Mouse (Mus musculus) neural tube, embryonic 14.5 days (tissue): ENCODE results near the gene Zbtb45. TPM values are rescaled to one million over a fixed set of nuclear protein-coding genes. Genes with fewer than 3 reads are reported as not detected.
A peak's percentile ranks its signal among the peaks of the same experiment; 100 is the strongest.

Experiments
- ATAC-seq: fragments of 200-750 bp; cut with Nextera tagmentation; 2 replicates; pipeline ENCODE4 v1.8.0; 2017; ENCODE audit warnings: low read depth, mild to moderate bottlenecking, moderate TSS enrichment, moderate library complexity
- H3K27ac ChIP-seq: fragments of 300-500 bp; sonication (generic); 2 replicates; pipeline ENCODE4 v1.5.1; 2014; ENCODE audit warnings: low read depth, mild to moderate bottlenecking, control low read depth, low read length, moderate library complexity, mixed read lengths
- H3K27me3 ChIP-seq: fragments of 300-500 bp; sonication (generic); 2 replicates; pipeline ENCODE4 v1.6.1; 2014; ENCODE audit warnings: low read length; ENCODE audit not compliant: control insufficient read depth, insufficient read depth
- H3K36me3 ChIP-seq: fragments of 300-500 bp; sonication (generic); 2 replicates; pipeline ENCODE4 v1.6.1; 2014; ENCODE audit warnings: low read length, mixed read lengths; ENCODE audit not compliant: control insufficient read depth, insufficient read depth
- H3K4me1 ChIP-seq: fragments of 300-500 bp; sonication (generic); 2 replicates; pipeline ENCODE4 v1.6.1; 2014; ENCODE audit warnings: low read length; ENCODE audit not compliant: control insufficient read depth, insufficient read depth
- H3K4me2 ChIP-seq: fragments of 300-500 bp; sonication (generic); 2 replicates; pipeline ENCODE4 v1.6.1; 2014; ENCODE audit warnings: mild to moderate bottlenecking, low read depth, low read length, control low read depth
- H3K4me3 ChIP-seq: fragments of 300-500 bp; sonication (generic); 2 replicates; pipeline ENCODE4 v1.5.1; 2014; ENCODE audit warnings: low read depth, low read length, control low read depth, mixed read lengths
- H3K9ac ChIP-seq: fragments of 300-500 bp; sonication (generic); replicated peaks from 2 replicates; pipeline ENCODE4 v1.6.1; 2014; ENCODE audit warnings: low read depth, mild to moderate bottlenecking, control low read depth, low read length, mixed read lengths
- H3K9me3 ChIP-seq: fragments of 300-500 bp; sonication (generic); 2 replicates; pipeline ENCODE4 v1.6.1; 2016; ENCODE audit warnings: low read length; ENCODE audit not compliant: control insufficient read depth
- WGBS: fragments of 180-500 bp; shearing (Covaris S2); extraction: QIAGEN DNeasy Blood & Tissue Kit; methylation state at CpG from one replicate; pipeline ENCODE4 v1.1.7; 2014; 5-methylcytosine and 5-hydroxymethylcytosine counted together
- polyA plus RNA-seq: library from polyadenylated mRNA; unstranded; fragments of >200 nt; fragmentation: Nextera tagmentation; extraction: Ambion mirVana; gene quantifications from 2 replicates; pipeline ENCODE4 v1.2.1, GENCODE M21; 2014

Zbtb45 gene
- polyA plus RNA-seq, 1 experiment from 2014 or later: 36.0 TPM

DNA sequence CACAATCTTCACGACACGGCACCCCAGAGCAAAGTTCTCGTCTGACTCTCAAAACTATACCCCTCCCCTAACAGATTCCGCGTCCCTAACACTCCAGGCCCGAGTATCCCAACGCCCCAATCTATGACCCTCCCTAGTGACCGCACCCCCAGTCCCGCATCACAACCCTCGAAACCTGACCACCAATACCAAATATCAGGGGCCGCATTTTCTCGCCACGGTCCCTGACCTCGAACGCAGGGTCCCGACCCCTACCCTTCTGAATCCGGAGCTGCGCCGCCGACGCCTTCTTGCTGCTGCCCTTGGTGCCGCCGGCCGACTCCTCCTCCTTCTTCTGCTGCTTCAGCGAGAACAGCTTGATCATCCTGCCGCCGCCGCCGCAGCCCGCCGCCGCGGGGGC is 27.5 kb upstream of the Zbtb45 start:
- Histone ChIP-seq H3K9me3 (no peaks in the 10 kb centered on the region), H3K4me3 (peak overlapping the region; percentile 62), H3K4me1 (peaks cover 25% of the 10 kb centered on the region), H3K27me3 (peaks cover 2% of the 10 kb centered on the region; the same call in 1 of the 2 replicates), H3K4me2 (peak overlapping the region; percentile 78), H3K36me3 (peaks cover 15% of the 10 kb centered on the region), H3K9ac (peak overlapping the region; percentile 89), H3K27ac (peak overlapping the region; percentile 100)
- ATAC-seq: no peak
- under 1% methylated on average over 29 of the region's 33 CpGs for WGBS

DNA sequence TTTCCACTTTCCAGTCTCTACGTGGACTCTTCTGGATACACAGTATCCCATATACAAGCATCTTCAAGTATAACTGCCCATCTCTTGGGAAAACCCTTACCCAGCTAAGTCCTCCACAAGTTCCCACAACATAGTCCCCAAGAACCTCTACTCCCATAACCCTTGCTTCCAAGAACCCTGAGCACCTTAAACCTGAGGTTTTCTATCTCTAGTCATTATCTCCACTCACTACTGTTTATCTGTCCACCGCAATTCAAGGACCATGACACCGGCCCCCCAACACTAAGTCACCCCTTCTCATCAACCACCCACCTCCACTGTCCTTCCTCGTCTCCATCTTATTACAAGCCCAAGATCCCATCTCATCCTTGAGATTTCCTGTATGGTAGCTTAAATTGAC is 27.0 kb upstream of the Zbtb45 start:
- Histone ChIP-seq H3K4me1 (peaks cover 25% of the 10 kb centered on the region), H3K27me3 (no peaks in the 10 kb centered on the region), H3K27ac (no peak overlapping the region), H3K9me3 (no peaks in the 10 kb centered on the region), H3K4me3 (peak overlapping the region; percentile 62), H3K4me2 (peak overlapping the region; percentile 78), H3K9ac (peak overlapping the region; percentile 89), H3K36me3 (peaks cover 21% of the 10 kb centered on the region)
- 48% methylated on average over 4 of the region's 4 CpGs for WGBS
- no peak for ATAC-seq

DNA sequence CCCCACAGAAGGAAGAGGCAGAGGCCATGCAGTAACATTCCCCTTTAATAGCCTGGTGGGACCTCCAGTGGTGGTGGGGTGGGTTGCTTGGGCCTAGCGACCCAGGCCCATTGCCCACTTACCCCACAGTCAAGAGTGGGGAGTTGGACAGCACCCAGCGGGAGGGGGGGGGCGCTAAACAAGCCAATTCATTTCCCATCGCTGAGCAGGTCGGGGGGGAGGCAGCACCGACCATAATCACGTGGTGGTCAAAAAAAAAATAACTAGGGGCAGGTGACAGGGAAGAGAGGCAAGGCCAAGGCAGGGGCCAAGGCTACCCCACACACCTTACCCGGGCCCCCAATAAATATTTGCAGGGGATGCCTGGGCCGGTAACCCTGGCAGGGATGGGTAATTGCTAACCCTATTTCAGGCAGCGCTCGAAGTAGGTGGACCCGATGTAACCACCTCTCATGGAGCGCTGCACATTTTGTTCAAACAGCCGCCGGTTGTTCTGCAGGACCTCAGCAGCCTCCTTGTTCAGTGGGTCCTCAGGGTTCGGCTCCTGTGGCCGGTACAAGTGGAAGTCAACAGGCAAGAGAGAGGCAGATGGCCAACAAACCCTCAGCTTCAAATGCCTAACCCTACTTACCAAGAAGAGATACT is 25.5 kb upstream of the Zbtb45 start:
- Histone ChIP-seq H3K4me1 (peaks cover 25% of the 10 kb centered on the region), H3K9ac (peak overlapping the region; percentile 81; the same call in 1 of the 2 replicates), H3K4me3 (peak overlapping the region; percentile 53), H3K4me2 (peak overlapping the region; percentile 87), H3K36me3 (peaks cover 34% of the 10 kb centered on the region), H3K27ac (peak overlapping the region; percentile 49), H3K9me3 (no peaks in the 10 kb centered on the region), H3K27me3 (no peaks in the 10 kb centered on the region)
- 80% methylated on average over 17 of the region's 17 CpGs for WGBS
- ATAC-seq: peak; percentile 0; the same call in 1 of the 2 replicates

DNA sequence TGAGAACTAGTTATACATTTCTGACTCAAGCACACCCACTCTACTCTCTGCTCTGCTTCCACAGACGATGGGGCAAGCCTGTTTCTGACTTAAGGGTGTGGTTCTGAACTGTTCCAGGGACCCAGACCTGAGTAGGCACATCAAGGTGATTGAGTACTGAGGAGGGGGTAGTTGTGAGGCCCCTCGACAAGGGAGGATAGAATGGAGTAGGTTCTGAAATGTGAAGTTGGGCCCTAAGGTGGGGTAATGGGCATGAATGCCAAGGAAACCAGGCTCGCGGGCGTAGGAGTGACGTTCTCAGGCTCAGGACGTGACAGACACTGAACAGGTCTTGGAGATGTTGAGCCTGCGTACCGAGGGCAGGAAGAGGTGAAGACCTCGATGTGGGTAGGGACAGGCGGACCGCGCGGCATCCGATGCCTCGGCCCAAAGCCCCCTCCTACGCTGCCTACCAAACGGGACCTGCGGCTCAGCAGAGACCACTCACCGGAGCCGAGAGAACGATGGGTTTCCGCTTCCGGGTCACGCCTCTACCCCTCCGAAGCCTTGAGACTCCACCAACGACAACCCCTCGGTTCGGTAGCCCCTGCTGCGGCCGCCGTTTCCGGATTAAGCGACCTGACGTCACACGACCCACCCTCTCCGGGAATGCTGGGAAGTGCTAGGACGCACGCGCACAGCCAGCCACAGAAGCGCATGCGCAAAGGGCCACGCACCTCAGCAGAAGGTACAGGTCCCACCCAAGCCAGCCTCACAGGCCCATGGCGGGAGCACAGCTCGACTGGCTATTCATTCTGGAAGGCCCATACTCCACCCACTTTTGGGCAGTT is 24.5 kb upstream of the Zbtb45 start, which contains the start of gene Chmp2a:
TSS of gene Chmp2a (minus strand) at position 660 of the 830 bp plus-strand sequence.
- peak within 1 kb of the TSS; percentile 53 for H3K4me3 ChIP-seq
- peaks cover 25% of the 10 kb centered on the region for H3K4me1 ChIP-seq
- no peaks in the 10 kb centered on the region for H3K9me3 ChIP-seq
- WGBS: 1% methylated on average over 45 of the region's 45 CpGs
- peak within 1 kb of the TSS; percentile 87 for H3K4me2 ChIP-seq
- H3K27me3 ChIP-seq: no peaks in the 10 kb centered on the region
- H3K27ac ChIP-seq: peak within 1 kb of the TSS; percentile 83
- peaks cover 44% of the 10 kb centered on the region for H3K36me3 ChIP-seq
- ATAC-seq: peak; percentile 80
- H3K9ac ChIP-seq: peak within 1 kb of the TSS; percentile 81

DNA sequence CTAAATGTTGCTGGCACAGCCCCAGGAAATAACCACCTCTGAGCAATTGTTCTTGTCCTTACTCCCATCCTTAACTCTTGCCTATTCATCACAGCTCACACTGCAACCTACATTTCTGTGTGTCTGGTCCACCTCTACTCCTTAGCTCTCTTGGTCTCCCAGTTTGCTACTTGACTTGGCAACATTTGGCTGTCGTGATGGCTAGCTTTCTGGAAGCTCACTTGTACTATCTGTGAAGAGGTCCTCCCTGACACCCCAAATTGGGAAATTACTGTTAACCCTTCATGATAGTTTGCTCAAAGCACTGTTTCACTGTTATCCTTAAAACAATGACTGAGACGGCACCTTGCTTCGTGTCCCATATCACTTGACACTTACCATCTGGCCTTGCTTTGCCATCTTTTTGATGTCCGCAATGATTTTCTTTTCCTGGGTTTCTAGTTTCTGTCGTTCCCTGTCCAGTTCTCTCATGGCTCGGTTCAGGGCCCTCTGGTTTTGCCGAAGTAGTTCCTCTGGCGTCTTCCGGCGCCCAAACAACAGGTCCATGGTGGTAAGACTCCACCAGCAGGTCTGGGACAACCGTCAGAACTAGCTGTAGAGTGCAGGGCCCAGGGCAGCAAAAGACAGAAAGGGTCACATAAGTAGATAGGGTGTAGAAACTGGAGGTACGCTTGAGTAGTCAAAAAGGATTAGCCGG is 23.8 kb upstream of the Zbtb45 start:
- no peaks in the 10 kb centered on the region for H3K27me3 ChIP-seq

DNA sequence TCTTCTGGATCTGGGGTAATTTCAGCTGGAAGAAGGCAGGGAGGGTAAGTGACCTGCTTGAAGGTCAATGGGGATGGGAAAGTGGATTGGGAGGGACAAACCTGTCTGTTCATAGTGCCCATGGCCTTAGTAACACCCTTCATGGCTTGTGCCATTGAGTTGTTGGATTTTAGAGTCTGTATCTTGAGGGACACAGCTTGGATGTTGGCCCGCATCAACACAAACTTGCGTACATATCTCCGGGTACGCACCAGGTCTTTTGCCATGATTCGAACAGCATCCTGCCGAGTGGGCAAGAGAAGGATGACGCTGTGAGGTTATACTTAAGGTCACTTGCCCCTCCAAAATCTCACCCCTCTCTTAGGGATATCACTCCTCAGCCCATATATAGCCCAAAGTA is 22.7 kb upstream of the Zbtb45 start:
- H3K27me3 ChIP-seq: no peaks in the 10 kb centered on the region
- no peak for ATAC-seq
- H3K27ac ChIP-seq: no peak overlapping the region

More for the DNA sequence above, 23.8 kb upstream of the Zbtb45 start:
- Histone ChIP-seq H3K4me2 (peak overlapping the region; percentile 87), H3K36me3 (peaks cover 51% of the 10 kb centered on the region), H3K9me3 (no peaks in the 10 kb centered on the region), H3K4me1 (peaks cover 20% of the 10 kb centered on the region), H3K4me3 (peak overlapping the region; percentile 53), H3K27ac (peak overlapping the region; percentile 83), H3K9ac (peak overlapping the region; percentile 81)
- ATAC-seq: no peak
- 55% methylated on average over 13 of the region's 13 CpGs for WGBS

DNA sequence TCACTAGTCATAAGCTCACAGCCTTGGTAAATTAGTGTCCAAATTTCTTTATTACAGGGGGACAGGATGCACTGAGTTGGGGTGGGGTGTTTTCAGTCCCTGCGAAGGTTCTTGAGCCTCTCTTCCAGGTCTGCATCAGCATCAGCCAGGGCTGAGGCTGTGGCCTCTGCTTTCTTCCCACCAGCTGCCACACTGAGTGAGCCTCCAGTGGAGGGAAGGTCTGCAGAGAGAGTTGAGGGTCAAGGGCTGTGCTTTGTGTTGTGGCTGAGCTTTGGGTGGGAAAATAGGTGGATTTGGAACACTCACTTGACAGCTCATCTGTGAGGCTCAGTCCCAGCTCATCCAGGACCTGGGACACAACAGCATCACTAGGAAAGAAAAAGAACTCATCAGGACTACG is 22.1 kb upstream of the Zbtb45 start:
- Histone ChIP-seq H3K4me3 (no peak overlapping the region), H3K27ac (no peak overlapping the region)

More for the DNA sequence above, 22.7 kb upstream of the Zbtb45 start:
- H3K4me3 ChIP-seq: no peak overlapping the region
- H3K9me3 ChIP-seq: no peaks in the 10 kb centered on the region
- H3K4me1 ChIP-seq: peaks cover 20% of the 10 kb centered on the region
- no peak overlapping the region for H3K4me2 ChIP-seq
- 96% methylated on average over 7 of the region's 7 CpGs for WGBS
- H3K36me3 ChIP-seq: peaks cover 62% of the 10 kb centered on the region
- H3K9ac ChIP-seq: no peak overlapping the region

DNA sequence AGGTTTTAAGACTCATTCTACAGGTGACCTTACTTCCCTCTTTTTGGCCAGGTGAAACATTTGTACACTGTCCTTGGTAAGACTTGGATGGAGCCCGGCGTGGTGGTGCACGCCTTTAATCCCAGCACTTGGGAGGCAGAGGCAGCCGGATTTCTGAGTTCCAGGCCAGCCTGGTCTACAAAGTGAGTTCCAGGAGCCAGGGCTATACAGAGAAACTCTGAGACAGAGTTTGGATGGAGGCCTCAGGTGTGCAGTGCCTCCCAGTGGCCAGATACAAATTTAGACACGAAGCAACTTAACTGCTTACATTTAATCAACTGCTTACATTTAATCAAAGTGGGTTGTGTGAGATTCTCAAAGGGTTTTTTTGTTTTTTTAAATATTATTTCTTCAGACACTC is 21.2 kb upstream of the Zbtb45 start:
- Histone ChIP-seq H3K4me2 (no peak overlapping the region), H3K9me3 (no peaks in the 10 kb centered on the region), H3K4me3 (no peak overlapping the region), H3K4me1 (peaks cover 20% of the 10 kb centered on the region), H3K27me3 (no peaks in the 10 kb centered on the region), H3K36me3 (peaks cover 72% of the 10 kb centered on the region), H3K9ac (no peak overlapping the region), H3K27ac (no peak overlapping the region)
- 80% methylated on average over 5 of the region's 5 CpGs for WGBS
- ATAC-seq: no peak

More for the DNA sequence above, 22.1 kb upstream of the Zbtb45 start:
- H3K9me3 ChIP-seq: no peaks in the 10 kb centered on the region
- H3K27me3 ChIP-seq: no peaks in the 10 kb centered on the region
- H3K4me1 ChIP-seq: peaks cover 20% of the 10 kb centered on the region
- peaks cover 67% of the 10 kb centered on the region for H3K36me3 ChIP-seq
- 88% methylated on average over 2 of the region's 2 CpGs for WGBS
- H3K4me2 ChIP-seq: no peak overlapping the region
- H3K9ac ChIP-seq: no peak overlapping the region
- no peak for ATAC-seq
